Mouse (Mus musculus) neural tube, postnatal 0 days (tissue): ENCODE data around the gene Zbtb6. TPM values are rescaled to one million over a fixed set of nuclear protein-coding genes. Genes with fewer than 3 reads are reported as not detected.

Source experiments
- polyA plus RNA-seq: library from polyadenylated mRNA; unstranded; fragments of >200 nt; fragmentation: Nextera tagmentation; extraction: Ambion mirVana; gene quantifications from 2 replicates; pipeline ENCODE4 v1.2.1, GENCODE M21; 2015

Gene Zbtb6
- 7.1 and 7.2 TPM in 2 replicates for polyA plus RNA-seq

GRCm38 (mm10) chr2:37442611-37443591 lies at the start of gene Zbtb6, which contains the start of the genes Zbtb26 and Rabgap1:
Gene Zbtb6, minus strand, starts transcription at chr2:37443171.
Gene Zbtb26, minus strand, starts transcription at chr2:37443135.
Gene Rabgap1, plus strand, starts transcription at chr2:37443279.

GRCm38 (mm10) chr2:37422306-37423304 lies 20.4 kb downstream of the Zbtb6 start, which contains the start of gene Rc3h2:
Gene Rc3h2, minus strand, starts transcription at chr2:37422903.

Other genes starting within 250 kb of the Zbtb6 start
- gene Olfr366, start 231.6 kb downstream of the Zbtb6 start, polyA plus RNA-seq: not detected in 2 replicates
- gene Olfr368, start 116.7 kb downstream of the Zbtb6 start, polyA plus RNA-seq: not detected in 2 replicates
- gene Pdcl, start 83.8 kb downstream of the Zbtb6 start, polyA plus RNA-seq: 28.8 and 30.4 TPM in 2 replicates
- 13.3 and 13.5 TPM in 2 replicates for gene Rc3h2, start 20.3 kb downstream of the Zbtb6 start, polyA plus RNA-seq
- gene Zbtb26, start within 50 bp of the Zbtb6 start, polyA plus RNA-seq: 3.2 and 3.8 TPM in 2 replicates
- 40.8 and 46.2 TPM in 2 replicates for gene Rabgap1, start 108 bp upstream of the Zbtb6 start, polyA plus RNA-seq
- gene Gpr21, start 73.2 kb upstream of the Zbtb6 start, polyA plus RNA-seq: 7.1 and 9.4 TPM in 2 replicates